Mouse (Mus musculus) adrenal gland, postnatal 36 days (tissue): ENCODE data around the gene Hacl1. TPM values are rescaled to one million over a fixed set of nuclear protein-coding genes. Genes with fewer than 3 reads are reported as not detected.
"Not testable (repeated sequence)": the region's sequence is repeated elsewhere in the genome, so short reads cannot be mapped to it uniquely, and the experiment has no call there.

Experiments used
- DNase-seq, 2 experiments: peaks; one replicate each; pipeline ENCODE4 v3.0.0; 2021; ENCODE audit warnings: mixed read lengths in 1 of 2
- total RNA-seq, 2 experiments: library from RNA; stranded (reverse); gene quantifications; 2 replicates each; pipeline ENCODE4 v1.2.3; 2021

Gene Hacl1
- total RNA-seq, 2 experiments from 2014 or later, result 27.4 to 66.4 TPM

DNA sequence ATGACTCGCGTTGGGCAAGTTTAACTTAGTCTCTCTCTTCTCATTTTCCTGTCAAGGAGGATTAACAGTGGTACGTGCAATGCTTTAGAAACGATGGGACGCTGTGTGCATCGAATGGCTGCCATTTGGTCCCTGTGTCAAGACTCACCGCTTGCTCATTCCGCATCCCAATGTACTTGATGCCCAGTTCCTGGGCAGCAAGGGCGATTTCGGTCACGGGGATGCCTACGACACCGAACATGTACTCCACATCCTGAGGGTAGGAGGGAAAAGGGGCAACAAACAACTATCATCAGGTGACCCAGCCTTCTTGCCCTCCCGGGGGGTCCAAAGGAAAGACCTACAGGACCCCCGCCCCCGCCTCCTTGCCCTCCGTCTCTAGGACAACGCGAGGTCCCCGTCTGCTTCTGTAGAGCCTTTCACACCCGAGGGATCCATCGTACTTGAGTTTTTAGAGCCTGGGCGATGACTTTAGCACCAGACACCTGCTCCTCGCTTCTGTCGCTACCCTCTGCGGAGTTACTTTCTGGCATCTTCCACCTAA lies 668 bp downstream of the Hacl1 start, which contains the start of gene Gm49387:
Gm49387 (minus strand) TSS at position 533 of the 544 bp plus-strand sequence.
- no peak for DNase-seq

DNA sequence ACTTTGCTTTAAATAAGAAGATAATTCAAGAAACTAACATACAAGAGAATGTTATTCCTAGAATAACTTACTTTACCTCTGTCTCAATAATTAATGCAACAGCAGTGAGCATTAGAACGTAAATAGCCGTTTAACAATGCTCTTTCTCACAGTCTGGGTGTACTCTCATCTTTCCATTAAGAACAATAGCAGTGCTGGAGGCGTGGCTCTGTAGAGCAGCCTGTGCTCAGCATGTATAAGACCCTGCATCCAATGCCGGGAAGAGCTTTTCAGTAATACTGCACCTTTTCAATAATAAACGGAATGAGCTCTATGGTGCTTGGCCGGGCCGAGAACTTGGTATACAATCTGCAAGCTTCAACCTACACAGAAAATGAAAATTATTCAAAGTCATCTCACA lies 10.4 kb downstream of the Hacl1 start:
- no peak for DNase-seq

- DNase-seq, result no peak
Measured at GRCm38 (mm10) chr14:31622748-31623147, 18.3 kb downstream of the Hacl1 start.

- no peak for DNase-seq
Measured at GRCm38 (mm10) chr14:31620591-31621223, 20.4 kb downstream of the Hacl1 start.

GRCm38 (mm10) chr14:31617997-31618396 lies 23.1 kb downstream of the Hacl1 start:
- no peak for DNase-seq

GRCm38 (mm10) chr14:31617204-31617603 lies 23.9 kb downstream of the Hacl1 start:
- DNase-seq, result no peak

- no peak for DNase-seq
Measured at GRCm38 (mm10) chr14:31613671-31614070, 27.4 kb downstream of the Hacl1 start.

GRCm38 (mm10) chr14:31611986-31612385 lies 29.1 kb downstream of the Hacl1 start:
- DNase-seq, result no peak

DNA sequence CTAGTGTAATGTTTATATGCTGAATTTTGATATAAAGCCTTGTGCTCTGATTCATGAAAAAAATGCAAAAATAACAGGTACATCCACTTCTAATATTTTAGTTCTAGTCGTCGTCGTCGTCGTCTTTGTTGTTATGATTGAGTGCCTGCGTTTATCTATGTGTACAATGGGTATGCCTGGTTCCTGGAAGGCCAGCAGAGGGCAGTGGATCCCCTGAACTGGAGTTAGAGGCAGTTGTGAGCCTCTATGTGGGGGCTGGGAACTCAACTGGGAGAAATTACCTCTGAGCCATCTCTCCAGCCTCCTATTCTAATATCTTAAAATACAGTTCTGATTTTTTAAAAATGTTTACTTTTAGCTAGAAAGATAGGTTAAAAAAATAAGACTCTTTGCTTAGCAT lies 35.6 kb downstream of the Hacl1 start:
- DNase-seq, result peak in 1 of 2 experiments; percentile 9

DNA sequence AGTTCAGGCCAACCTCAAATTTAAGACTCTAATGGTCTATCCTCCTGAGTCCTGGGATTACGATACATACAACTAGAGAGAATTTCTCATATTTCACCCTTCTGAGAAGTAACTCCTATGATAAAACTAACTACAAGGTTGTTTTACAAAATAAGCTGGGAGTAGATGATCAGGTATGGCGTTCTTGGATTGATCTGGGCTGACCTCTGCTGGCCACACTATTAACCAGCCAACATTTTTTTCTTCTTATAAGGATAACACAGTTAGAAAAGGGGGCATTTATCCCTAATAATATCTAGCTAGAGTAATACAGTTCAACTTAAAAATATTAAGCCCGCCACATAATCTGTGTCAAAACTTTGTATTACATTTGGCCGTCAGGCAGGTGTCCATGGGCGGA lies 36.2 kb downstream of the Hacl1 start:
- peak in 1 of 2 experiments; percentile 15 for DNase-seq

GRCm38 (mm10) chr14:31602616-31602979 lies 38.5 kb downstream of the Hacl1 start:
- DNase-seq, result not testable (repeated sequence)

GRCm38 (mm10) chr14:31601908-31602615 lies 39.0 kb downstream of the Hacl1 start:
- DNase-seq, result no peak

GRCm38 (mm10) chr14:31597446-31597845 lies 43.6 kb downstream of the Hacl1 start:
- DNase-seq, result no peak

GRCm38 (mm10) chr14:31596408-31596807 lies 44.7 kb downstream of the Hacl1 start:
- no peak for DNase-seq

GRCm38 (mm10) chr14:31594693-31595092 lies 46.4 kb downstream of the Hacl1 start:
- no peak for DNase-seq

GRCm38 (mm10) chr14:31593036-31593435 lies 48.0 kb downstream of the Hacl1 start:
- DNase-seq, result no peak

GRCm38 (mm10) chr14:31591243-31591642 lies 49.8 kb downstream of the Hacl1 start, which contains the start of gene Colq:
Gene Colq, minus strand, starts transcription at chr14:31591343.
- DNase-seq, result no peak

DNA sequence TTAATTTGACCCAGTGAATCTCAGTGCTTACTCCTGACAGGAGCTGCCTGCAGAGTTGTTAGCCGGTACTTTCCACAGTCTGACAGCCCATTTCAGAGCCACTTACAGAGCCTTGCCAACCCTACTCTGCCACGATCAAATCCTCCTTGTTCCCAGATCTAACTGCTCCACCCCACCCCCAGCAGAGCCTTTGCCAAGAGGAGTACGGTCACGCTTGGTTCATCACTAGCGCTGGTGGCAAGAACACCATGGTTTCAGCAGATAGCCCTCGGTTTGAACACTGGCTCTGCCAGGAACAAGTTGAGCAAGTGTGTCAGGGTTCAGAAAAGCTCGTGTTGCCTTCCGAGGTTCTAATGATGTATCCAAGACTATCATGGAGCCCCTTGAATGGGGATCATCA lies 54.6 kb downstream of the Hacl1 start:
- DNase-seq, result no peak

GRCm38 (mm10) chr14:31583082-31583481 lies 58.0 kb downstream of the Hacl1 start:
- DNase-seq, result no peak

- no peak for DNase-seq
Measured at GRCm38 (mm10) chr14:31577966-31578735, 62.9 kb downstream of the Hacl1 start.

DNA sequence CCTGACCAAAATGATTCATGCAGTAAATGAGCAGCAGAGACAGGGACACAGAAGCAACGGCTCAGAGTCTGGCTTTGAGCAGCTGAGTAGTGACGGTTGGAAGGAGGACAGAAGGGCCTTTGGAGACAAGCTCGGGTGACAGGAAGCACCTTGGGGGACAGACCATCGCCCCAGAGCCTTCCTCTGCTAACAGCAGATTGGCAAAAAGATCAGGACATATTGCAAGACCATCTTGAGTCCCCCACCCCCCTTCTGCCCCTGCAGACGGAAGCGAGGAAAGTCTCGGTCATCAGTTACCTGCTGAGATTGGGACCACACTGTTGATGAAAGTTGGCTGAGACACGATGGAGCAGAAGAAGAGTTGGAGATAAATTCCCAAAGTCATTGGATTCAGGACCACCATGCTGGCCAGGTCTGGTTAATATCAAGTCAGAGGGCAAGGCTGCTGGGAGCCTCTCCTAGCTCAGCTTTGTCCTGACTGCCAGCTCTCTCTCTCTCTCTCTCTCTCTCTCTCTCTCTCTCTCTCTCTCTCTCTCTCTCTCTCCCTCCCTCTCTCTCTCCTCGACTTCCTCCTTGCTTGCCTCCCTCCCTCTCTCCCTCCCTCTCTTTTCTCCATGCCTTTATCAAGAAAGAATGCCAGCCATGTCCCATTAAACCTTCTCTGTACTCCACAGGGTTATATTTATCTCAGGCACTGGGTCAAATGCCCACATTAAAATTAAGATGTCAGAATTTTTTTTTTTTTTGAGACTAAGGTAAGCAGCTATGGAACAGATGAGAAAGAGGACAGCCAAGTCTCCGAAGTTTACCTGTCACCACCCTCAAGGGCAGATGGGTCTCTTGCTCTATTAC lies 64.0 kb downstream of the Hacl1 start:
- DNase-seq, result no peak

- no peak for DNase-seq
Measured at GRCm38 (mm10) chr14:31575866-31576265, 65.2 kb downstream of the Hacl1 start.
